Mouse (Mus musculus) limb, embryonic 14.5 days (tissue): ENCODE measurements around the gene Myo3b. TPM values are rescaled to one million over a fixed set of nuclear protein-coding genes. Genes with fewer than 3 reads are reported as not detected.

Source experiments
- ATAC-seq: fragments of 200-750 bp; cut with Nextera tagmentation; 2 replicates; pipeline ENCODE4 v1.8.0; 2017; ENCODE audit warnings: low read depth, moderate number of reproducible peaks, moderate TSS enrichment; ENCODE audit not compliant: low FRiP score
- DNase-seq: peaks from one replicate; pipeline ENCODE4 v3.0.0-alpha.2; 2015; ENCODE audit warnings: low spot score
- H3K27ac ChIP-seq: fragments of 300-500 bp; sonication (generic); replicated peaks from 2 replicates; pipeline ENCODE4 v1.5.1; 2014; ENCODE audit warnings: low read depth, mild to moderate bottlenecking, low read length, moderate library complexity, mixed read lengths
- H3K27me3 ChIP-seq: fragments of 300-500 bp; sonication (generic); 2 replicates; pipeline ENCODE4 v1.6.1; 2014; ENCODE audit warnings: low read length, mixed read lengths; ENCODE audit not compliant: control insufficient read depth, insufficient read depth
- H3K36me3 ChIP-seq: fragments of 300-500 bp; sonication (generic); 2 replicates; pipeline ENCODE4 v1.6.1; 2014; ENCODE audit warnings: mild to moderate bottlenecking, low read length, moderate library complexity, mixed read lengths; ENCODE audit not compliant: control insufficient read depth, insufficient read depth
- H3K4me1 ChIP-seq: fragments of 300-500 bp; sonication (generic); 2 replicates; pipeline ENCODE4 v1.6.1; 2014; ENCODE audit warnings: antibody characterized with exemption, low read length, mixed read lengths; ENCODE audit not compliant: control insufficient read depth, insufficient read depth
- H3K4me2 ChIP-seq: fragments of 300-500 bp; sonication (generic); replicated peaks from 2 replicates; pipeline ENCODE4 v1.6.1; 2014; ENCODE audit warnings: low read depth, mild to moderate bottlenecking, low read length, moderate library complexity; ENCODE audit not compliant: severe bottlenecking
- H3K4me3 ChIP-seq: fragments of 300-500 bp; sonication (generic); replicated peaks from 2 replicates; pipeline ENCODE4 v1.5.1; 2014; ENCODE audit warnings: low read length
- H3K9ac ChIP-seq: fragments of 300-500 bp; sonication (generic); 2 replicates; pipeline ENCODE4 v1.6.1; 2014; ENCODE audit warnings: mild to moderate bottlenecking, low read depth, low read length, moderate library complexity; ENCODE audit not compliant: severe bottlenecking
- H3K9me3 ChIP-seq: fragments of 300-500 bp; sonication (generic); 2 replicates; pipeline ENCODE4 v1.6.1; 2016; ENCODE audit warnings: low read length; ENCODE audit not compliant: control insufficient read depth
- POLR2A ChIP-seq: fragments of 200-500 bp; IDR thresholded peaks from 2 replicates; pipeline ENCODE4 v1.8.0; 2012; ENCODE audit warnings: inconsistent platforms, mild to moderate bottlenecking, moderate library complexity, borderline replicate concordance; ENCODE audit not compliant: insufficient read depth, insufficient read length; ENCODE audit errors: extremely low read depth
- WGBS: fragments of 180-500 bp; shearing (Covaris S2); extraction: QIAGEN DNeasy Blood & Tissue Kit; methylation state at CpG from one replicate; pipeline ENCODE4 v1.1.7; 2014; 5-methylcytosine and 5-hydroxymethylcytosine counted together
- polyA plus RNA-seq, 2 experiments: library from polyadenylated mRNA; depleted of rRNA in 1 of 2; stranded (reverse) in 1 of 2; unstranded in 1 of 2; fragments of >200 nt; fragmentation: Nextera tagmentation in 1 of 2; extraction: Ambion mirVana in 1 of 2; gene quantifications; 2 replicates each; pipeline versions ENCODE4 v1.2.1 to v1.2.3; 2012 to 2014

Gene Myo3b
- polyA plus RNA-seq, 2 experiments, result 0.04 TPM; not detected in 1

GRCm38 (mm10) chr2:70208411-70208810 is 169.5 kb downstream of the Myo3b start:
- 97% methylated on average over 1 of the region's 1 CpGs for WGBS
- no peak overlapping the region for H3K4me2 ChIP-seq
- no peak overlapping the region for H3K27ac ChIP-seq
- DNase-seq, result no peak
- H3K9me3 ChIP-seq, result 0 out of 2 replicates have a peak, but pooled peaks cover 4% of the 10 kb centered on the region
- no peaks in the 10 kb centered on the region for H3K4me1 ChIP-seq
- TF ChIP-seq POLR2A, result no peak
- H3K27me3 ChIP-seq, result no peaks in the 10 kb centered on the region
- H3K4me3 ChIP-seq, result no peak overlapping the region
- H3K9ac ChIP-seq, result no peak overlapping the region
- H3K36me3 ChIP-seq, result no peaks in the 10 kb centered on the region
- no peak for ATAC-seq

GRCm38 (mm10) chr2:70209790-70210189 is 170.9 kb downstream of the Myo3b start:
- ATAC-seq (no peak), DNase-seq (no peak)
- H3K27me3 ChIP-seq, result no peaks in the 10 kb centered on the region
- H3K27ac ChIP-seq, result no peak overlapping the region
- no peak overlapping the region for H3K4me3 ChIP-seq
- H3K9me3 ChIP-seq, result 0 out of 2 replicates have a peak, but pooled peaks cover 4% of the 10 kb centered on the region
- H3K4me2 ChIP-seq, result no peak overlapping the region
- no peak for TF ChIP-seq POLR2A
- H3K9ac ChIP-seq, result no peak overlapping the region
- H3K36me3 ChIP-seq, result no peaks in the 10 kb centered on the region
- WGBS, result 95% methylated on average over 3 of the region's 3 CpGs
- H3K4me1 ChIP-seq, result no peaks in the 10 kb centered on the region

- no peak overlapping the region for H3K4me3 ChIP-seq
- no peak overlapping the region for H3K27ac ChIP-seq
- no peak overlapping the region for H3K9ac ChIP-seq
- 0 out of 2 replicates have a peak, but pooled peaks cover 4% of the 10 kb centered on the region for H3K9me3 ChIP-seq
- no peak for TF ChIP-seq POLR2A
- DNase-seq (peak; percentile 10), ATAC-seq (peak; percentile 70)
- no peaks in the 10 kb centered on the region for H3K27me3 ChIP-seq
- H3K36me3 ChIP-seq, result no peaks in the 10 kb centered on the region
- H3K4me1 ChIP-seq, result no peaks in the 10 kb centered on the region
- 82% methylated on average over 22 of the region's 22 CpGs for WGBS
- no peak overlapping the region for H3K4me2 ChIP-seq
Observed at GRCm38 (mm10) chr2:70210427-70211332, 171.8 kb downstream of the Myo3b start.

DNA sequence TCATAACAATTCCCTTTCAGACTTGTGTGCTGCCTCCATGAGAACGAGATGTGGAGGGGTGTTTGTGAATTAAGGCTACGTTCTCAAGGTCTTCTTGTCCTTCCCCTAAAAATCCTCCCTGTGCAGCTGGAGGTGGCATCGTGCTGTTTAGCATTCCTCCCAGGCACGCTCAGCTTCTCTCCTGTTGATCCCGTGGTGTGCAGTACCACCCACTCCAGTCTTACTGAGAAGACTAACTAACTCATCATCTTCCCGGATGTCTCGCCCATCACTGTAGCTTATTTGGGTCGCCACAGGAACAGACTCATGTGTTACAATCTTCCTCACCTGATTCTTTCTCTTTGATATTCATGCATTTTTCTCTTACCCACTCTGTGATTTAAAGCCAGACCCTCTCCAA is 175.5 kb downstream of the Myo3b start:
- H3K36me3 ChIP-seq, result no peaks in the 10 kb centered on the region
- no peak overlapping the region for H3K9ac ChIP-seq
- H3K4me1 ChIP-seq, result no peaks in the 10 kb centered on the region
- no peak overlapping the region for H3K27ac ChIP-seq
- DNase-seq (no peak), ATAC-seq (no peak)
- no peak overlapping the region for H3K4me2 ChIP-seq
- WGBS, result 76% methylated on average over 8 of the region's 8 CpGs
- H3K4me3 ChIP-seq, result no peak overlapping the region
- H3K27me3 ChIP-seq, result no peaks in the 10 kb centered on the region
- H3K9me3 ChIP-seq, result 0 out of 2 replicates have a peak, but pooled peaks cover 4% of the 10 kb centered on the region
- TF ChIP-seq POLR2A, result no peak

DNA sequence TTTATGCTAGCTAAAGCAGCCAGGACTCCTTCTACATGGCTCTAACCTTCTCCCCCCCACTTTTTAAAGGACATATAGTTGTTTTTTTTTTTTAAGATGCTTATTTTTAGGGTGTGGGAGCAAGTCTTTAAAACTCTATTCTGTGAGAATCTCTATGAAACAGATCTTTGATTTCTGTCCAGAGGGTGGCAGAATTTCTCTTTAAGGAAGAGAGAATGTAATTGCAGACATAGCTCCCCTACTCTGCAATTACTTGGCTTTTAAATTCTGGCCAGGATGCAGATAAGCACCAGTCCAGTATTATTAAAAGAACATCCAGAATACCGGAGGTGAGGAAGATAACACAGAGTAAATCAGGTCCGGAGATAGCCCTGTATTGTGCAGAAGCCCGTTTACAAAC is 178.9 kb downstream of the Myo3b start:
- H3K4me2 ChIP-seq, result no peak overlapping the region
- H3K27me3 ChIP-seq, result no peaks in the 10 kb centered on the region
- H3K4me1 ChIP-seq, result no peaks in the 10 kb centered on the region
- no peak overlapping the region for H3K9ac ChIP-seq
- no peaks in the 10 kb centered on the region for H3K36me3 ChIP-seq
- no peaks in the 10 kb centered on the region for H3K9me3 ChIP-seq
- H3K4me3 ChIP-seq, result no peak overlapping the region
- ATAC-seq (no peak), DNase-seq (no peak)
- H3K27ac ChIP-seq, result no peak overlapping the region
- TF ChIP-seq POLR2A, result no peak
- 67% methylated on average over 3 of the region's 3 CpGs for WGBS
